Mouse (Mus musculus): ENCODE data around the gene Syngr3.
A peak's percentile ranks its signal among the peaks of the same experiment; 100 is the strongest.

Gene Syngr3

DNA sequence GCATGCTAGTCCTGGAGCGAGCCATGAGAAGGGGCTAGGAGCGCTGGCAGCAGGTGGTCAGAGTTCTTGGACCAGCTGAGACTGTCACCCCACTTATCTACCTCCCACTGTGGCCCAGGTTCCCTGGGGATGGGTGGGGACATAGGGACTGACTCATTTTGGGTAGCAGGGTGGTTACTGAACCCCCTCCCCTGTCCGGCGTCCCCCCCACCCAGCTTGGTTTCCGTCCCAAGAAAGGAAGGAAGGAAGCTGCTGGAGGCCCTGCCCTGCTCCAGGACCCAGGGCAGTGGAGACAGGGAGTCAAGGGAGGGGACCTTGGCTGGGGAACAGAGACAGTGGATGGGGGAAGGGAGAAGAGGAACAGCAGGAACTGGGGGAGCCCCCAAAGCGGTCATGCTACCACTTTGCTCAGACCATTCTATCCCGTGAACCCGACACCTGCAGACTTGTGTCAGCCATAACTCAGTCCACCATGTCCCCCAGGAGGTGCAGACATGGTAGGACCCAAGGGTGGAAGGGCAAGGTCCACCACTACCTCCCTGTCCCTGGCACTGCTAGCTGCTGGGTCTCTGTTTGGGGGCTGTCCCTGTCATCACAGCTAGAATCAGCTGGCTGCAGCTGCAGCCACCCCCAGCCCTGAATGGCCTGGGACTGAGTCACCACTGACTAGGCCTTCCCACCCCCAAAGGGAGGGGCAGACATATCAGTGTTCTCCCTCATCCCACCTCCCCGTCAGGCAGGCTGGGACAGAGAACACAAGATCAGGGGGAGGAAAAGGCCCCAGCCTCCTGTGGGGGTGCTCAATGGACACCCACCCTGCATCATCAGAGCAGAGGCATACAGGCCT lies 44.7 kb downstream of the Syngr3 start:
- no peak for DNase-seq (ENCODE audit: low read depth, low spot score)

- DNase-seq (ENCODE audit: low read depth, low spot score), result peak; percentile 59
Observed at GRCm38 (mm10) chr17:24644030-24644715, 45.6 kb downstream of the Syngr3 start.

GRCm38 (mm10) chr17:24642791-24643343 lies 46.9 kb downstream of the Syngr3 start:
- no peak for DNase-seq (ENCODE audit: low read depth, low spot score)

GRCm38 (mm10) chr17:24641944-24642343 lies 47.8 kb downstream of the Syngr3 start:
- DNase-seq (ENCODE audit: low read depth, low spot score), result no peak

- peak; percentile 63 for DNase-seq (ENCODE audit: low read depth, low spot score)
Observed at GRCm38 (mm10) chr17:24640581-24640980, 49.2 kb downstream of the Syngr3 start.

DNA sequence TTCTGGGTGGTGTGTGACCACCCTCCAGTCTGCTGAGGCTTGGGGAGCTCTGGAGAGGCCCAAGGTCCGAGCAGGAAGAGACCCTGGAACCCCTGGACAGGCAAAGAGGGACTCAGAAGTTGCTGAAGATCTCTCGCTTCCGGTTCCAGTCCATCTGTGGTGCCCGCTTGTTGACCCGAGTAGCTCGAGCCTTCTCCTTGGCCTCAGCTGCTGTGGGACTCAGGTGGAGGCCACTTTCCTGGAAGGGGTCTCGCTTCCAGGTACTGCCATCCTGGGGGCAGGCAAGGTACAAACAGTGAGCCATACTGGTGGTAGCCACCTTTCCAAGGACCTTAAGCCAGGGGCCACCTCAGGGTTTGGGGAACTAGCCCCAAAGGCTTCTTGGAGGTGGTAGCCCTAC lies 49.6 kb downstream of the Syngr3 start:
- no peak for DNase-seq (ENCODE audit: low read depth, low spot score)

DNA sequence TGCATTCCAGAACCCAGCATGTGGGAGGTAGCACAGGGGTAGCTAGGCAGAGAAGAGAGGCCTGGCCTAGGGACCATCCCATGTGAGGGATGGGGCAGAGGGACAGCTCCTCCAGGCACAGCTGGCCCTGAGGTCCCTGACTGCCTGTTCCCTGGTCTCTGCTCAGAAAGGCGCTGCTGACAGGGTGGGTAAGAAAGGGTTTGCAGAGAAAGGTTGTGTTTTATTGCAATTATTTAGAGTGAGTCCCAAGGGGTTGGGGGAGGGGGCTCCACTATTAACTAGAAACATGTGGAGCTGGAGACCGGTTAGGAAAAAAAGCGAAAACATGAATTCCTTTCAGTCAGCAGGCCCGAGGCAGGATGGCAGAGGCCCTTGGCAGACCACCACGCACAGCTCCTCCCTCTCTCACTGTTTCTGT lies 50.2 kb downstream of the Syngr3 start:
- DNase-seq (ENCODE audit: low read depth, low spot score), result peak; percentile 34

- DNase-seq (ENCODE audit: low read depth, low spot score), result no peak
Observed at GRCm38 (mm10) chr17:24638840-24639239, 50.9 kb downstream of the Syngr3 start.

DNA sequence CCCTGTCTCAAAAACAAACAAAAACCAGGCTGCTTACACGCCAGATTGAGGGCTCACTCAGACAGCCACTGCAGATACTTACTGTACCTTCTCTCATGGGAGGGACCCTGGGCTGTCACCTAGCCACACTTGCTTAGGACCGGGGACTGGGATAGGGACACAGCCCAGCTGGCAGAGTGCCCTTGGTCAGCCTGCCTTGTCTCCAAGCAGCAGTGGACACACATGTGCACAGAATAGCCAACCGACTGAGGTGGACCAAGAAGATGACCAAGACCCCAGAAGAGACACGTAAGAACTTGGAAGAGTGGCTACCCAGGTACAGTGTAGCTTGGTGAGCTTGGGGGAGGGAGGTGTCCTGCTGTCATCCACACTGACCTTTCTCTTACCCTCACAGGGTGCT lies 51.5 kb downstream of the Syngr3 start:
- no peak for DNase-seq (ENCODE audit: low read depth, low spot score)

GRCm38 (mm10) chr17:24636781-24637481 lies 52.8 kb downstream of the Syngr3 start:
- DNase-seq (ENCODE audit: low read depth, low spot score), result peak; percentile 71

- no peak for DNase-seq (ENCODE audit: low read depth, low spot score)
Observed at GRCm38 (mm10) chr17:24635694-24636093, 54.1 kb downstream of the Syngr3 start.
